Mouse (Mus musculus) mesoderm, embryonic 11.5 days (tissue): ENCODE results near the gene Krtap13-1.
"Not testable (repeated sequence)": the region's sequence is repeated elsewhere in the genome, so short reads cannot be mapped to it uniquely, and the experiment has no call there.

Source experiments
- DNase-seq: peaks from one replicate; pipeline ENCODE4 v3.0.0-alpha.2; 2012; ENCODE audit warnings: low read depth, low spot score

The Krtap13-1 gene

GRCm38 (mm10) chr16:88728812-88729275, at the start of gene Krtap13-1:
Gene Krtap13-1 (plus strand): TSS chr16:88728862.
- DNase-seq = no peak

DNA sequence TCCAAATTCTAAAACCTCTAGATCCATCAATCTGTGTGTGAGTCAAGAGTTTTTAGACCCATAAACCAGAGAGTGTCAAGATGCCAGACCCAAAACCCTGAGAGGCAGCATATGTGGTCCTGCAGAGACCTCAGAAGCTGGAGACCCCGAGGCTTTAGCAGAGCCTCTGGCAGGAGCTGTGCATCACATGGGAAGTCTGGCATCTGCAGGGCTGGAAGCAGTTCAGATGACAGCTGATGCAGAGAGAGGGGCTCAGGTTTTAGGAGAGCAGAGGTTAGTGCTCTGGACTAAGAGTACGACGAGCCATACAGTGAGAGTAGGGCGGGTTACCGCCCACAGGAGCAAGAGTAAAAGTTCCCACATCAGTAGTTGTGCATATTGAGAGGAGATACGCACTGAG, 49.6 kb upstream of the Krtap13-1 start:
- DNase-seq = no peak

- DNase-seq = no peak
These were observed 47.4 kb upstream of the Krtap13-1 start for GRCm38 (mm10) chr16:88681282-88681681.

DNA sequence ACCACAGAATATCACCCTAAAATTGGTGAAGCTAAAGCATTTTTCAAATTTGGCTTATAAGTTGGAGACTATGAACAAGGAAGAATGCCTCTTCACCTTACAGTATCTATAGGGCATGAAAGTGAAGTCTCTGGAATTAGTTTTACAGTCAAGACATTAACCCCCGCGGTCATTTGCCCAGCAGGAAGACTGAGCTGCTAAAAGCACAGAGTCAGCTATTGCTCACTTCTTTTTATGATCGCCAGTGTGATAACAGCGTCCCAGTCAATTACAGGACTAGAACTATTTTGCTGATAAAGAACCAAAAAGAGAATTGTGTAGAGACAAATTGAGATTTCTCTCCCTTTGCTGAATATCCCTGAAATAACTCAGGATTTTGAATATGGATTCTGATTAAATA, 32.4 kb upstream of the Krtap13-1 start:
- no peak for DNase-seq

GRCm38 (mm10) chr16:88701072-88701864, 27.4 kb upstream of the Krtap13-1 start:
- no peak for DNase-seq

DNA sequence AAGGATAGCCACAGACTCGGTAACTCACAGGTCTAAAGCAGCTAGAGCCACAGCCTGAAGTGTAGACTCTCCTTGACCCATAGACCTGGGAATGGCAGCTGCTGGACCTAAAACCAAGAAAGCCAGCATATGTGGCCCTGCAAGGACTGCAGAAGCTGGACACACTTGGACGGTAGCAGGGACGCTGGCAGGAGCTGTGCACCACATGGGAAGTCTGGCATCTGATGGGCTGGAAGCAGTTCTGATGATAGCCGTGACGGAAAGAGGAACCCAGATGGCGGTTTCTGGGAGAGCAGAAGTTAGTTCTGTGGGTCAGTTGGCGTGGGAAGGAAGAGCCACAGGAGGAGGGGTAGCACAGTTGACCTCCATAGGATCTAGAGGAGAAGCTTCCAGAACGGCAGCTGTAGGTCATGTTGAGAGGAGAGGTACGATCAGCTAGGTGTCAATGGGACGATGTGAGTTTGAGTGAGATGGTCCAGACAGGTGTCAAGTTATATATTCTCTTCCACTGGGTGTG, 21.1 kb upstream of the Krtap13-1 start, which contains the start of gene 2310061N02Rik:
TSS of gene 2310061N02Rik (minus strand) at position 467 of the 517 bp plus-strand sequence.
- DNase-seq = no peak

DNA sequence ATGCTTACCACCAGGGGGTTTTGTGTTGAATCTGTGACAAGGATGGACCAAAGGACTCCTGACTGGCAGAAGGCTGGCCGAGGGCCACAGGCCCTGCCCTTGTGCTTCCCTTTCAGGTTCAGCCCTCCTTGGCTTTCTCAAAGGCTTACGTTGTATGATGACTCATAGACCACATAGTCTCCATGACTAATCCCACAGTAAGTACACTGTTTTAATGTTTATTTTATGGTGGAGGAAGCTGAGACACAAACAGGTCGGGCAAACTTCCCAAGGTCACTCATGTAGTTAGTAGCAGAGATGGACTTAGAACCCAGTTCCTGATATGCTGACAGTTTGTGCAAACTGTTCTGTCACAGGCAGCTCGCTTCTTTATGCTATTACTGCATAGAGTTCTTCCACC, 17.9 kb upstream of the Krtap13-1 start:
- DNase-seq = no peak

DNA sequence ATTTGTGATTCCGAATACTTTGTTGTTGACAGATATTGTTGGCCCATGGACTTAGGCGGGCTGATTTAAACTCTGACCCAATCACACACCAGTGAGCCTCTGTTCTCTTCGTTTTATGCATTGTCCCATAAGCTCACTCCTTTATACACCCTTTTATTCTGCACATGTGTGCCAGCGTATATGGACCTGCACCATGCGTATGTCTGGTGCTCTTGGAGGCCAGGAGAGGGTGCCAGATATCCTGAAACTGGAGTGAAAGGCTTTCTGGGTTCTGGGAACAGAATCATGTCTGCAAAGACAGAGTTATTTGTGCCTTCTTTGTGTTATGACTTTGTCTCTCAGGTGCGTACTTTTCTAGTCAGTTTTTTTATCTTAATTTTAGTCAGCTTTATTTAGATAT, 17.4 kb upstream of the Krtap13-1 start:
- no peak for DNase-seq

DNA sequence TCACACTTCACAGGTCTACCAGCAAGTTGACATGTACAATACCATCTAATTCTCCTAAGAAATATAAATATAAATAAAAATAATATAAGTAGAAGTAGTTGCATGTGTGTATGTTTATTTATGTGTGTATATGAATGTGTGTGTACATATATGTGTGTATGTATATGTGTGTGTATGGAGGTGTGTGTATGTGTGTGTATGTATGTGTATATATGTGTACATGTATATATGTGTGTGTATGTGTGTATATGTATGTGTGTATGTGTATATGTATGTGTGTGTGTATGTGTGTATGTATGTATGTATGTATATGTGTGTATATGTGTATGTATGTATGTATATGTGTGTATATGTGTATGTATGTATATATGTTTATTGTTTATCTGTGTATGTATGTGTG, 12.1 kb upstream of the Krtap13-1 start:
- no peak for DNase-seq

- no peak for DNase-seq
These were observed 8.6 kb upstream of the Krtap13-1 start for GRCm38 (mm10) chr16:88720031-88720430.

DNA sequence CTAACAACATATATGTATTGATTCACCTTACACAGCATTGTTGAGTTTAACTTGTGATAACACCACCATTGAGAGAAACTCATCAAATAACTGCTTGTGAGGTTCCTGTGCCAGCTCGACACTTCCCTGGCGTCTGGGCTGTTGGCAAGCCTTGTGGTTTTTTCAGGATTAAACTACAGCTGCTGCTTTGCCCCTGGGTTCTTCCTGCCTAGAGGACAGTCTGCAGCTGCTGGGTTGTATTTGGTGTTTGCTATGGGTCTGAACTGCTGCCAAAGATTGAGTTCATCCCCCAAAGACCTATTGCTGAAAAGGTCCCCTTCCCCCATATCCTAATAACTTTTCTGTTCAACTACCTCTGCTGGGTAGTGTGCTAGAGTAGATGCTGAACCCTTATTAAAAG, 6.7 kb downstream of the Krtap13-1 start:
- no peak for DNase-seq

- DNase-seq = no peak
These were observed 16.2 kb downstream of the Krtap13-1 start for GRCm38 (mm10) chr16:88744750-88745340.

- no peak for DNase-seq
These were observed 19.3 kb downstream of the Krtap13-1 start for GRCm38 (mm10) chr16:88747943-88748342.

DNA sequence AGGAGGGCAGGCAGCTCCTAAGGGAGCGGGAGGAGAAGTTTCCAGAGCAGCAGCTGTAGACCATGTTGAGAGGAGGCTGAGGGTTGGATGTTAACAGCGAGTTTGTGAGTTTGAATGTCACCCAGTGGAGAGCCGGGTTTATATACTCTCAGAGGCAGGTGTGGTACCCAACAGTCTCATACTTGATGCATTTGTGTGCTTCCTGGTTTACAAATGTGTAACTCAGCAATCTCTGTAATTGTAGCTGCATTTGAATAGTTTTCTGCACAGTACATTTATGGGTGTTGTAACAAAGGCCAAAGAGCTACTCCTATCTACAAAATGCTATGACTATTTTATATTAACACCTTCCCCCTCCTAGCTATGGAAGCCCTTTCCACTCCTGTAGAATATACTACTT, 22.9 kb downstream of the Krtap13-1 start, which contains the start of gene Krtap13:
TSS of gene Krtap13 (minus strand) at position 101 of the 400 bp plus-strand sequence.
- DNase-seq = not testable (repeated sequence)

DNA sequence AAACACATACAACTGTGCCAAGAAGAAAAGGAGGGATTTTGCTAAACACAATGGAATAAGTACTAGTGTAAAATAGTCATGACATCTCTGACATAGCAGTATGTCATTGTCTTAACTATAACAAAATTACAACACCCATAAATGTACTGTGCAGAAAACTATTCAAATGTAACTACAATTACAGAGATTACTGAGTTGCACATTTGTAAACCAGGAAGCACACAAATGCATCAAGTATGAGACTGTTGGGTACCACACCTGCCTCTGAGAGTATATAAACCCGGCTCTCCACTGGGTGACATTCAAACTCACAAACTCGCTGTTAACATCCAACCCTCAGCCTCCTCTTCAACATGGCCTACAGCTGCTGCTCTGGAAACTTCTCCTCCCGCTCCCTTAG, 29.9 kb downstream of the Krtap13-1 start, which contains the start of gene 2310034C09Rik:
TSS of gene 2310034C09Rik (plus strand) at position 301 of the 400 bp plus-strand sequence.
- DNase-seq = not testable (repeated sequence)

DNA sequence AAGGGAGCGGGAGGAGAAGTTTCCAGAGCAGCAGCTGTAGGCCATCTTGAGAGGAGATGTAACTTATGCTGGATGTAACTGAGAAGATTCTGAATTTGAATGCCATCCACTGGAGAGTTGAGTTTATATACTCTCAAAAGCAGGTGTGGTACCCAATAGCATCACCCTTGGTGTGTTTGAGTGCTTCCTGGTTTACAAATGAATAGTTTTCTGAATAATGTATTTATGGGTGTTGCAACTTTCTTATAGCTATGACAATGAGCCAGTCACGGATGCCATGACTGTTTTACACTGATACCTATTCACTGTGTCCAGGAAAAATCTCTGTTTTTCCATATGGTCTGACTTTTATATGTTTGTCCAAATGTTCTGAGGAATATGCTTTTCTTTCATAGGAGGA, 45.4 kb downstream of the Krtap13-1 start, which contains the start of gene 2310057N15Rik:
TSS of gene 2310057N15Rik (minus strand) at position 101 of the 400 bp plus-strand sequence.
- DNase-seq = no peak

DNA sequence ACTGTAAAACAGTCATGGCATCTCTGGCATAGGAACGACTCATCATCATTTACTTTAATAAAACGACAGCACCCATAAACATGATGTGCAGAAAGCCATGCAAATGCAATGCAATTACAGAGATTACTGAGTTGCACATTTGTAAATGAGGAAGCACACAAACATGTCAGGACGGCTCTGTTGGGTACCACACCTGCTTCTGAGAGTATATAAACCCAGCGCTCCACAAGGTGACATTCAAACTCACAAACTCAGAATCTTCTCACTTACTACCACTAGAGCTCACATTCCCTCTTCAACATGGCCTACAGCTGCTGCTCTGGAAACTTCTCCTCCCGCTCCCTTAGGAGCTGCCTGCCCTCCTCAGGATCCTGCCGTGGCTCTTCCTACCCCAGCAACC, 48.9 kb downstream of the Krtap13-1 start, which contains the start of gene Gm5965:
TSS of gene Gm5965 (plus strand) at position 301 of the 400 bp plus-strand sequence.
- no peak for DNase-seq
